Mouse (Mus musculus): ENCODE measurements around the gene Col24a1.
A peak's percentile ranks its signal among the peaks of the same experiment; 100 is the strongest.

Col24a1 gene

GRCm38 (mm10) chr3:145463731-145464130, 171.5 kb downstream of the Col24a1 start:
- DNase-seq (ENCODE audit: low read depth), result no peak

GRCm38 (mm10) chr3:145471094-145471493, 178.8 kb downstream of the Col24a1 start:
- DNase-seq (ENCODE audit: low read depth), result peak; percentile 63

GRCm38 (mm10) chr3:145474163-145474562, 181.9 kb downstream of the Col24a1 start:
- DNase-seq (ENCODE audit: low read depth), result no peak

GRCm38 (mm10) chr3:145476634-145477033, 184.4 kb downstream of the Col24a1 start:
- DNase-seq (ENCODE audit: low read depth), result no peak

- DNase-seq (ENCODE audit: low read depth), result no peak
These were observed 184.8 kb downstream of the Col24a1 start for GRCm38 (mm10) chr3:145477074-145477473.

- DNase-seq (ENCODE audit: low read depth), result no peak
These were observed 186.2 kb downstream of the Col24a1 start for GRCm38 (mm10) chr3:145478446-145478845.

GRCm38 (mm10) chr3:145490279-145490678, 198.0 kb downstream of the Col24a1 start:
- no peak for DNase-seq (ENCODE audit: low read depth)

- no peak for DNase-seq (ENCODE audit: low read depth)
These were observed 199.1 kb downstream of the Col24a1 start for GRCm38 (mm10) chr3:145491326-145491725.

- DNase-seq (ENCODE audit: low read depth), result no peak
These were observed 205.9 kb downstream of the Col24a1 start for GRCm38 (mm10) chr3:145498127-145498526.

GRCm38 (mm10) chr3:145498893-145499292, 206.6 kb downstream of the Col24a1 start:
- no peak for DNase-seq (ENCODE audit: low read depth)

GRCm38 (mm10) chr3:145504830-145505229, 212.6 kb downstream of the Col24a1 start:
- no peak for DNase-seq (ENCODE audit: low read depth)

- no peak for DNase-seq (ENCODE audit: low read depth)
These were observed 216.3 kb downstream of the Col24a1 start for GRCm38 (mm10) chr3:145508550-145508949.

GRCm38 (mm10) chr3:145514197-145514596, 221.9 kb downstream of the Col24a1 start:
- no peak for DNase-seq (ENCODE audit: low read depth)

- DNase-seq (ENCODE audit: low read depth), result peak; percentile 35
These were observed 229.3 kb downstream of the Col24a1 start for GRCm38 (mm10) chr3:145521528-145522080.

GRCm38 (mm10) chr3:145522311-145522710, 230.0 kb downstream of the Col24a1 start:
- DNase-seq (ENCODE audit: low read depth), result no peak

GRCm38 (mm10) chr3:145525266-145525665, 233.0 kb downstream of the Col24a1 start:
- no peak for DNase-seq (ENCODE audit: low read depth)

- DNase-seq (ENCODE audit: low read depth), result peak; percentile 80
These were observed 245.6 kb downstream of the Col24a1 start for GRCm38 (mm10) chr3:145537870-145538269.

- DNase-seq (ENCODE audit: low read depth), result no peak
These were observed 256.5 kb downstream of the Col24a1 start for GRCm38 (mm10) chr3:145548441-145549415.

- DNase-seq (ENCODE audit: low read depth), result no peak
These were observed 257.9 kb downstream of the Col24a1 start for GRCm38 (mm10) chr3:145550216-145550615.

GRCm38 (mm10) chr3:145554388-145554787, 262.1 kb downstream of the Col24a1 start:
- no peak for DNase-seq (ENCODE audit: low read depth)

GRCm38 (mm10) chr3:145556206-145556605, 263.9 kb downstream of the Col24a1 start:
- DNase-seq (ENCODE audit: low read depth), result no peak

GRCm38 (mm10) chr3:145559675-145560074, 267.4 kb downstream of the Col24a1 start:
- DNase-seq (ENCODE audit: low read depth), result no peak

GRCm38 (mm10) chr3:145560117-145560516, 267.8 kb downstream of the Col24a1 start:
- DNase-seq (ENCODE audit: low read depth), result no peak
